Mouse (Mus musculus) embryonic facial prominence, embryonic 10.5 days (tissue): Measurements from ENCODE around the gene Tspoap1. TPM values are rescaled to one million over a fixed set of nuclear protein-coding genes. Genes with fewer than 3 reads are reported as not detected.
A peak's percentile ranks its signal among the peaks of the same experiment; 100 is the strongest.

Experiments used
- DNase-seq: peaks from one replicate; pipeline ENCODE4 v3.0.0-alpha.2; 2017; ENCODE audit warnings: low spot score
- H3K27ac ChIP-seq: fragments of 300-500 bp; sonication (generic); replicated peaks from 2 replicates; pipeline ENCODE4 v1.5.1; 2016; ENCODE audit warnings: mild to moderate bottlenecking
- H3K27me3 ChIP-seq: fragments of 300-500 bp; sonication (generic); replicated peaks from 2 replicates; pipeline ENCODE4 v1.6.1; 2016; ENCODE audit warnings: low read depth, mild to moderate bottlenecking; ENCODE audit not compliant: poor library complexity, severe bottlenecking
- H3K36me3 ChIP-seq: fragments of 300-500 bp; sonication (generic); replicated peaks from 2 replicates; pipeline ENCODE4 v1.6.1; 2016; ENCODE audit warnings: mild to moderate bottlenecking, moderate library complexity
- H3K4me1 ChIP-seq: fragments of 300-500 bp; sonication (generic); 2 replicates; pipeline ENCODE4 v1.6.1; 2016
- H3K4me3 ChIP-seq: fragments of 300-500 bp; sonication (generic); 2 replicates; pipeline ENCODE4 v1.5.1; 2016; ENCODE audit warnings: mild to moderate bottlenecking, moderate library complexity
- H3K9me3 ChIP-seq: fragments of 300-500 bp; sonication (generic); 2 replicates; pipeline ENCODE4 v1.6.1; 2016; ENCODE audit warnings: mild to moderate bottlenecking
- WGBS: fragments of 180-500 bp; shearing (Covaris S2); methylation state at CpG from one replicate; pipeline ENCODE4 v1.1.7; 2016; 5-methylcytosine and 5-hydroxymethylcytosine counted together
- polyA plus RNA-seq: library from polyadenylated mRNA; unstranded; fragments of >200 nt; fragmentation: Nextera tagmentation; extraction: Ambion mirVana; gene quantifications from 2 replicates; pipeline ENCODE4 v1.2.1, GENCODE M21; 2016

Tspoap1 gene
- polyA plus RNA-seq, 1 experiment from 2014 or later: 7.0 TPM

DNA sequence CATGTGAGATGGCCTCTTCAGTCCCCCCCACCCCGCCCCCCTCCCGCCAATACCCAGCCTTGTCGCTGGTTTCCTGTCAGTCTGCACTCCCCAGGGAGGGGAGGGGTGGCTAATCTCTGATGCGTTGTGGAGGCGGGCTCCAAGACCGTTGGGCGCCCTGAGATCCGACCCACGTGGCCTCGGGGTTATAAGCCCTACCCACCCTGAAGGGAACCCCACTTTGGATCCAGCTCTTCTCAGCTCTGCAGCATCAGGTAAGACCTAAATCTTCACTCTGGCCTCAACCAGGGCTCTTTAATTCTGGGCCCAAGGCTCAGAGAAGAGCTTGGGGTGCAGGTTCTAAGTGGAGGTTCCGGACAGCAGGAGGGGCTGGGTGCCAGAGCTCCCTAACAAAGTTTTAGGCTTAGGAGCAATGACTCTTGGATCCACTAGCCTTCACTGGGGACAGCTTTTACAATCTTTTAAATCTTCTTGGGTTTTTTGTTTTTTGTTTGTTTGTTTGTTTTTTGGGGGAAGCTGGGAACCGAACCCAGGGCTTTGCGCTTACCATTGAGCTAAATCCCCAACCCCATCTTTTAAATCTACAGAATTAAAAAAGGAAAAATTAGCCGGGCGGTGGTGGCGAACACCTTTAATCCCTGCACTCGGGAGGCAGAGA, 4.9 kb upstream of the Tspoap1 start:
- H3K4me3 ChIP-seq: no peak overlapping the region
- peaks cover 24% of the 10 kb centered on the region for H3K4me1 ChIP-seq
- H3K9me3 ChIP-seq: no peaks in the 10 kb centered on the region
- 77% methylated on average over 17 of the region's 17 CpGs for WGBS
- H3K36me3 ChIP-seq: no peaks in the 10 kb centered on the region
- H3K27me3 ChIP-seq: peaks cover 20% of the 10 kb centered on the region
- H3K27ac ChIP-seq: peak overlapping the region; percentile 48; the same call in 1 of the 2 replicates
- no peak for DNase-seq

GRCm38 (mm10) chr11:87756251-87756820, 4.0 kb upstream of the Tspoap1 start:
- WGBS: 81% methylated on average over 15 of the region's 15 CpGs
- no peaks in the 10 kb centered on the region for H3K36me3 ChIP-seq
- peaks cover 27% of the 10 kb centered on the region for H3K4me1 ChIP-seq
- 0 out of 2 replicates have a peak overlapping the region, but pooled peaks have one; percentile 30 for H3K27ac ChIP-seq
- H3K4me3 ChIP-seq: peak overlapping the region; percentile 31
- H3K27me3 ChIP-seq: peaks cover 28% of the 10 kb centered on the region
- no peaks in the 10 kb centered on the region for H3K9me3 ChIP-seq
- DNase-seq: no peak

DNA sequence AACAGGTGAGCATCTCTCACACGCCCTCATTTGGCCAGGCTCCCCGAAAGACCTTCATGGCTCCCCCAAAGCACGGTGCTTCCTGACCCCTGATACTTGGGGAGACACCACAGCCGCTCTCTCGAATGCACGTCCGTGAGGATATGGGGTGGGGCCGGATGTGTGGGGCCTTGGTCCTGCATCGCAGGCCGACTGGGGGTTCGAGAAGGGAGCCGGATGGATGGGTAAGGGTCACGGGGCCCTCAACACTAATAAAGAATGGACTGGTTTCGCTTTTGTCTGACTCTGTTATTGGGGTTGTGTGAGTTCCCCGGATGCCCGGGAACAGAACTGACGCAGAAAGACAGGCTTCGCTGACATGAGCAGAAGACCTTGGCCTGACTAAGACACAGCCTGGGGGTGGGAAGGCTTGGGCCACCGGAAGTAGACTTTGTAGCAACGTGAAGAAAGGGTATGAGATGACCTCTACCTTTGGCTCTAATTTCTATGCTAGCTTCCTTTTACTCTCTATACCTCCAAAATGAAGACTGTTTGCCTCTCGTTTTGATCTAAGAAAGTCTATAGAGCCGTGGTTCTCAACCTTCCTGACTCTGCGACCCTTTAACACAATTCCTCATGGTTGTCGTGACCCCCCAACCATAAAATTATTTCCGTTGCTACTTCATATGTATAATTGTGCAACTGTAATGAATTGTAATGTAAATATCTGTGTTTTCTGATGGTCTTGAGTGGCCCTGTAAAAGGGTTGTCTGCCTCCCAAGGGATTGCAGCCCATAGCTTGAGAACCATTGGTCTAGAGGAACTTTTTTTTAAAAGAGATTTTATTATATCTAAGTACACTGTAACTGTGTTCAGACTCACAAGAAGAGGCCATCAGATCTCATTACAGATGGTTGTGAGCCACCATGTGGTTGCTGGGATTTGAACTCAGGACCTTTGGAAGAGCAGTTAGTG, 3.1 kb upstream of the Tspoap1 start:
- no peak for DNase-seq

GRCm38 (mm10) chr11:87758161-87758911, 2.0 kb upstream of the Tspoap1 start:
- H3K36me3 ChIP-seq: no peaks in the 10 kb centered on the region
- peaks cover 48% of the 10 kb centered on the region for H3K27me3 ChIP-seq
- H3K4me3 ChIP-seq: no peak overlapping the region
- DNase-seq: no peak
- H3K4me1 ChIP-seq: peaks cover 24% of the 10 kb centered on the region
- 81% methylated on average over 7 of the region's 7 CpGs for WGBS
- H3K9me3 ChIP-seq: no peaks in the 10 kb centered on the region
- H3K27ac ChIP-seq: no peak overlapping the region

More for the DNA sequence above, 3.1 kb upstream of the Tspoap1 start:
- H3K27ac ChIP-seq: no peak overlapping the region
- peak overlapping the region; percentile 31; the same call in 1 of the 2 replicates for H3K4me3 ChIP-seq
- H3K27me3 ChIP-seq: peaks cover 38% of the 10 kb centered on the region
- peaks cover 21% of the 10 kb centered on the region for H3K4me1 ChIP-seq
- no peaks in the 10 kb centered on the region for H3K9me3 ChIP-seq
- no peaks in the 10 kb centered on the region for H3K36me3 ChIP-seq
- WGBS: 91% methylated on average over 25 of the region's 25 CpGs

DNA sequence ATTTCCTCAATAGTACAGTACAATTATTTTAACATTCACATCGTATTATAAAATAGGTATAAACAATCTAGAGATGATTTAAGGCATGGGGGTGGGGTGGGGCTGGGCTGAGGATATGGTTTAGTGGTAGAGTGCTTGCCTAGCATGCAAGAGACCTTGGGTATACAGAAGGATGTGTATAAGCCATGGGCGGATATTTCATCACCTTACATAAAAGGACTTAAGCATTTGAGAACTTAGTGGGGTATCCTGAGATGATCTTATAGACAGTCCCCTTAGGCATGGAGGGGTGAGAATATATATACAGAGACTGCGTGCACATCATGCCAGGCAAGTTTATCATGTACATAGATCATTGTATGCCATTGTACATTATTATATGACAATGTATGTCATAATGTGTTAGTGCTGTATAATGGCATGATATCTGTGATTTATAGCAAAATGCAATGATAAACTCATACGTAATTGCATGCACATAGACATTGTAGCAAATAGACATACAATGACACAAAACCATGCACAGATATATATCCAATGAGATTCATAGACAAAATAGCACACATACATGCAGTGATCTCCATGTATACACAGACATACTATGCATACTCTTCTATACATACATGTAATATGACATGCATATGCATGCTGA, 1.3 kb upstream of the Tspoap1 start:
- Histone ChIP-seq H3K4me3 (no peak overlapping the region), H3K4me1 (peaks cover 30% of the 10 kb centered on the region), H3K27me3 (peaks cover 56% of the 10 kb centered on the region), H3K9me3 (no peaks in the 10 kb centered on the region), H3K36me3 (no peaks in the 10 kb centered on the region), H3K27ac (no peak overlapping the region)
- DNase-seq: no peak
- 72% methylated on average over 4 of the region's 4 CpGs for WGBS

GRCm38 (mm10) chr11:87759609-87760005, 734 bp upstream of the Tspoap1 start:
- Histone ChIP-seq H3K27me3 (peaks cover 61% of the 10 kb centered on the region), H3K27ac (no peak overlapping the region), H3K4me1 (peaks cover 30% of the 10 kb centered on the region), H3K36me3 (no peaks in the 10 kb centered on the region), H3K4me3 (no peak overlapping the region), H3K9me3 (no peaks in the 10 kb centered on the region)
- no peak for DNase-seq
- 7% methylated on average over 3 of the region's 3 CpGs for WGBS

DNA sequence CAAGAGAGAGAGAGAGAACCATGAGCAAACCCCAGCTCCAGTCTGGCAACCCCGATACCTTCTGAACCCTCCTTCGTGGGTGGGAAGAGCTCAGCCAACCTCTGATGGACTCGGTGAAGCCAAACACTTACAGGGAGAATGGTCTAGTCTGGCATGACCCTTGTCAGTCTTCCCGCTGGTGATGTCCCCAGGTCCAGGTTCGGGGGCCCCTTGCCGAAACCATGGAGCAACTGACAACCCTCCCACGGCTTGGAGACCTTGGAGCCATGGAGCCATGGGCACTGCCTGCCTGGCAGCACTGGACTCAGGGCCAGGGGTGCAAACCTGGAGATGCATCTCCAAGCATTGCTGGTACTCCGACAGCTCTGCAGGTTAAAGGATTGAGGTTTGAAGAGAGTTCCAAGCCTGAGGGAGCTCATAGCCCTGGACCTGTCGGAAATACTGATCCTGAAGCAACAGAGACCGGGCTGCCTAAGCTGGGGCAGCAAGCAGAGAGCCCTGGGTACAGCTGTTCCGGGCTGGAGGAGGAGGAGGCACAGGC, 910 bp downstream of the Tspoap1 start:
- Histone ChIP-seq H3K36me3 (no peaks in the 10 kb centered on the region), H3K27ac (no peak overlapping the region), H3K27me3 (peaks cover 77% of the 10 kb centered on the region), H3K4me1 (peaks cover 28% of the 10 kb centered on the region), H3K4me3 (no peak overlapping the region), H3K9me3 (no peaks in the 10 kb centered on the region)
- WGBS: 62% methylated on average over 11 of the region's 11 CpGs
- DNase-seq: no peak

DNA sequence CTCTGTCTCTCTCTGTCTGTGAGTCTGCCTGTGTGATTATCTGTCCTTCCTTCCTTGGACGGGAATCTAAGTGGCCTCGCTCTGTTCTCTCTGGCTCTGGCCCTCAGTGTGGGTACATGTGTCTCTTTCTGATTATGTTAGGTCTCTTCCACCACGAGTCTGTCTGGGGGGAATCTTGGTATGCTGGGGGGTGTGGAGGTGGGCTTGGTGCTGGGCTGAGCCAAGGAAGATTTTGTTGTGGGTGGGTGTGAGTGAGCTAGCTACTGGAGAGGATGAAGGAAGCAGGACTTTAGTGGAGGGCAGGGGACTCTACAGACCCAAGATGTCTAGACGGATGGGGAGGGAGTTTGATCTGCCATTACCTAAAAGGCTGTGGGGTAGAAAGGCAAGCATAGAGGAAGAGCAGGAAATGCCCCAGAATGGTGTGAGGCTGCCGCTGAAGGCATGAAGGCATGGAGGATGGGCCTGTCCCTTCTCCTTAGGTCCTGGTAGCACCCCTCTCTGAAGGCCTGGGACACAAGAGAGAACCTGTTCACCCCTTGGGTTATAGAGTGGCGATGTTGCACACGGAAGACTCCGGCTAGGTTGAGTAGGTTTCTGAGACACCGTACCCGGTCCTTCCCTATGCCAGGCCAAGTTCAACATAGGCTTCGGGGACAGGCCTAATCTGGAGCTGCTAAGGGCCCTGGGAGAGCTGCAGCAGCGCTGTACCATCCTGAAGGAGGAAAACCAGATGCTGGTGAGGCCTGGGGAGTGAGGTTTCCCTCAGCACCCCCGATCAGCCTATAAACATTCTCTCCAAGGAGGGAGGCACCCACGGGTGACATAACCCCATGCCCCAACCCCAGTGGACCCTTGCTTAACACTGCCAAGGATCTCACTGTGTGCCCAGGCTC, 1.7 kb downstream of the Tspoap1 start:
- 77% methylated on average over 14 of the region's 14 CpGs for WGBS
- H3K9me3 ChIP-seq: no peaks in the 10 kb centered on the region
- peaks cover 28% of the 10 kb centered on the region for H3K4me1 ChIP-seq
- 0 out of 2 replicates have a peak overlapping the region, but pooled peaks have one; percentile 3 for H3K4me3 ChIP-seq
- H3K27ac ChIP-seq: no peak overlapping the region
- peaks cover 85% of the 10 kb centered on the region for H3K27me3 ChIP-seq
- H3K36me3 ChIP-seq: no peaks in the 10 kb centered on the region
- DNase-seq: no peak

DNA sequence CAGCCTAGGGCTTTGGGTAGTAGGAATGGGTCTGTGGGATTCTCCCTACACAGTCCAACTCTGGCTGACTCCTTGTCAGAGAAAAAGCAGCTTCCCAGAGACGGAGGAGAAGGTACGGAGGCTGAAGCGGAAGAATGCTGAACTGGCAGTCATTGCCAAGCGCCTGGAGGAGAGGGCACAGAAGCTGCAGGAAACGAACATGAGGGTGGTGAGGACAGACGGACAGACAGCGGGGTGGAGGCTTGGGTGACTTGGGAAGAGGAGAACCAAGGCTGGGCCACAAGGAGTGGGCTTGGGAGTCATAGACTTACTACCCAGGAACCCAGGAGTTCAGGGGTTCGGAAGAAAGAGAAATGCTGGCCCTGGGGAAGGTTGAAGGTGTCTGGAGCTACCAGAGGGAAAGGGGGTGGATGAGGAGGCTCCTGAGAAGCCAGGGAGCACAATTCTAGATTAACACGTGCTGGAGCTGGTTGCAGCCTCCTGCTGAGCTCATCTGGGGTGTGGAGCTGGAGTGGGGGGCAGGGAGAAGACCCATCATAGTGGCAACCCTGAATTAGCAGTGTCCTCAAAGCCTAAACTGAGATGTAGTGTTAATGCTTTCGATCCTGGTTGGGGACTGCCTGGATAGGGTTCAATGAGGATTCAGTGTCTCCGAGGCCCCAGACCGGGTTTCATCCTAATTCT, 2.5 kb downstream of the Tspoap1 start:
- peaks cover 28% of the 10 kb centered on the region for H3K4me1 ChIP-seq
- peak overlapping the region; percentile 70 for H3K4me3 ChIP-seq
- peaks cover 92% of the 10 kb centered on the region for H3K27me3 ChIP-seq
- no peaks in the 10 kb centered on the region for H3K9me3 ChIP-seq
- no peak overlapping the region for H3K27ac ChIP-seq
- no peak for DNase-seq
- no peaks in the 10 kb centered on the region for H3K36me3 ChIP-seq
- 39% methylated on average over 12 of the region's 12 CpGs for WGBS

DNA sequence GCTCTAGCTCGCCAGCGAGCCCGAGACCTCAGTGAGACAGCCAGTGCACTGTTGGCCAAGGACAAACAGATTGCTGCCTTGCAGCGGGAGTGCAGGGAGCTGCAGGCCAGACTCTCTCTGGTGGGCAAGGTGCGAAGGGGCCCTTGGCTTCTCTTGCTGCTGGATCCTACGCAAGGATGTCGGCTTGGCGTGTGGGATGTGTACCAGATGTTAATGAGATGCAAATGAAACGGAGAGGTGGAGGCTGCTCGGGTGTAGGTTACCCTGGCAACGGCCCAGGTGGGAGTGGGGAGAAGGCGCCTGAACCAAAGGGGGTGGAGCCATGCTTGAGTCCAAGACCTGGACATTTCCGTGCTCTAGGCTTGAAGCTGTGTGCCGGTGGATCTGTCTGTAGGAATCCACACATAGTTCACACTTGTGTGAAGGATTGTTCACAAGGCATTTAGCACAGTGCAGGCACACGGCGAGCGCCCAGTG, 3.2 kb downstream of the Tspoap1 start:
- Histone ChIP-seq H3K36me3 (no peaks in the 10 kb centered on the region), H3K27me3 (peaks cover 99% of the 10 kb centered on the region), H3K9me3 (no peaks in the 10 kb centered on the region), H3K4me1 (peaks cover 28% of the 10 kb centered on the region), H3K27ac (peak overlapping the region; percentile 78), H3K4me3 (peak overlapping the region; percentile 70)
- peak; percentile 72 for DNase-seq
- 2% methylated on average over 17 of the region's 17 CpGs for WGBS
